Mouse (Mus musculus) MEL (cell line): ENCODE measurements around the gene Arf6. TPM values are rescaled to one million over a fixed set of nuclear protein-coding genes. Genes with fewer than 3 reads are reported as not detected.

ENCODE experiments used
- DNase-seq: peaks from one replicate; pipeline ENCODE4 v3.0.0; 2011; ENCODE audit warnings: low read depth, low spot score
- H3K27ac ChIP-seq: 2 replicates; pipeline ENCODE4 v1.5.1; 2012; ENCODE audit warnings: low read depth, mild to moderate bottlenecking, control low read depth, low read length, moderate library complexity; ENCODE audit not compliant: control insufficient read depth
- H3K27me3 ChIP-seq, 2 experiments: fragments of 150-350 bp in 1 of 2; sonication (generic) in 1 of 2; 2 replicates each; pipeline ENCODE4 v1.6.1; 2012; ENCODE audit warnings: low read length in 2 of 2, mild to moderate bottlenecking in 2 of 2, improper control_type of control experiment in 1 of 2, moderate library complexity in 1 of 2; ENCODE audit not compliant: insufficient read depth in 2 of 2, control insufficient read depth in 1 of 2
- H3K36me3 ChIP-seq, 2 experiments: 2 replicates each; pipeline ENCODE4 v1.6.1; 2012 to 2014; ENCODE audit warnings: low read length in 2 of 2, improper control_type of control experiment in 1 of 2, inconsistent platforms in 1 of 2, mild to moderate bottlenecking in 1 of 2; ENCODE audit not compliant: insufficient read depth in 2 of 2, control insufficient read depth in 1 of 2
- H3K4me1 ChIP-seq, 2 experiments: fragments of 150-350 bp in 1 of 2; sonication (generic) in 1 of 2; 2 replicates each; pipeline ENCODE4 v1.6.1; 2012; ENCODE audit warnings: low read length in 2 of 2, improper control_type of control experiment in 1 of 2, mild to moderate bottlenecking in 1 of 2; ENCODE audit not compliant: insufficient read depth in 2 of 2, control insufficient read depth in 1 of 2
- H3K4me3 ChIP-seq, 2 experiments: fragments of 150-350 bp in 1 of 2; sonication (generic) in 1 of 2; 2 replicates each; pipeline ENCODE4 v1.5.1; 2012; ENCODE audit warnings: low read depth in 2 of 2, low read length in 2 of 2, mild to moderate bottlenecking in 2 of 2, moderate library complexity in 2 of 2, control low read depth in 1 of 2, improper control_type of control experiment in 1 of 2; ENCODE audit not compliant: control insufficient read depth in 1 of 2, insufficient read depth in 1 of 2
- H3K79me2 ChIP-seq: 2 replicates; pipeline ENCODE4 v1.6.1; 2012; ENCODE audit warnings: mild to moderate bottlenecking, low read length, moderate library complexity; ENCODE audit not compliant: control insufficient read depth, poor library complexity, insufficient read depth
- H3K9ac ChIP-seq: 2 replicates; pipeline ENCODE4 v1.6.1; 2012; ENCODE audit warnings: low read depth, mild to moderate bottlenecking, control low read depth, low read length, moderate library complexity; ENCODE audit not compliant: control insufficient read depth, poor library complexity, severe bottlenecking
- H3K9me3 ChIP-seq: fragments of 150-350 bp; sonication (generic); replicated peaks from 2 replicates; pipeline ENCODE4 v1.6.1; 2012; ENCODE audit warnings: mild to moderate bottlenecking, low read length, improper control_type of control experiment, moderate library complexity; ENCODE audit not compliant: insufficient read depth
- BHLHE40 ChIP-seq: IDR thresholded peaks from 2 replicates; pipeline ENCODE4 v1.6.1; 2012; ENCODE audit warnings: low read depth, mild to moderate bottlenecking, inconsistent platforms, low read length, improper control_type of control experiment, borderline replicate concordance
- CHD1 ChIP-seq: IDR thresholded peaks from 2 replicates; pipeline ENCODE4 v1.6.1; 2012; ENCODE audit warnings: low read depth, mild to moderate bottlenecking, inconsistent platforms, low read length, improper control_type of control experiment
- CHD2 ChIP-seq: IDR thresholded peaks from 2 replicates; pipeline ENCODE4 v1.6.1; 2011; ENCODE audit warnings: low read length, improper control_type of control experiment
- CTCF ChIP-seq, 3 experiments: IDR thresholded peaks in 2 of 3; conservative IDR thresholded peaks in 1 of 3; 2 replicates each; pipeline ENCODE4 v1.5.1; 2011 to 2012; ENCODE audit warnings: low read length in 3 of 3, low read depth in 2 of 3, mild to moderate bottlenecking in 2 of 3, improper control_type of control experiment in 1 of 3, inconsistent platforms in 1 of 3, mixed read lengths in 1 of 3, moderate library complexity in 1 of 3; ENCODE audit not compliant: control insufficient read depth in 1 of 3, insufficient read depth in 1 of 3, poor library complexity in 1 of 3, severe bottlenecking in 1 of 3
- EP300 ChIP-seq, 2 experiments: IDR thresholded peaks; 2 replicates each; pipeline ENCODE4 v1.6.1; 2011; ENCODE audit warnings: improper control_type of control experiment in 2 of 2, low read length in 2 of 2, low read depth in 1 of 2, mild to moderate bottlenecking in 1 of 2
- ETS1 ChIP-seq: IDR thresholded peaks from 2 replicates; pipeline ENCODE4 v1.6.1; 2012; ENCODE audit warnings: low read depth, mild to moderate bottlenecking, inconsistent platforms, low read length, improper control_type of control experiment, moderate library complexity
- GABPA ChIP-seq: IDR thresholded peaks from 2 replicates; pipeline ENCODE4 v1.6.1; 2012; ENCODE audit warnings: low read depth, mild to moderate bottlenecking, inconsistent platforms, low read length, improper control_type of control experiment, moderate library complexity
- GATA1 ChIP-seq: IDR thresholded peaks from 2 replicates; pipeline ENCODE4 v1.6.1; 2011; ENCODE audit warnings: low read depth, low read length, improper control_type of control experiment
- MAFK ChIP-seq: IDR thresholded peaks from 2 replicates; pipeline ENCODE4 v1.6.1; 2011; ENCODE audit warnings: low read depth, mild to moderate bottlenecking, low read length, improper control_type of control experiment, borderline replicate concordance
- MAZ ChIP-seq: IDR thresholded peaks from 2 replicates; pipeline ENCODE4 v1.6.1; 2012; ENCODE audit warnings: low read depth, mild to moderate bottlenecking, inconsistent platforms, low read length, improper control_type of control experiment
- MEF2A ChIP-seq: IDR thresholded peaks from 2 replicates; pipeline ENCODE4 v1.6.1; 2014; ENCODE audit warnings: low read depth, mild to moderate bottlenecking, inconsistent platforms, low read length, improper control_type of control experiment; ENCODE audit not compliant: poor library complexity, insufficient replicate concordance, severe bottlenecking; ENCODE audit errors: extremely low read depth
- MXI1 ChIP-seq: IDR thresholded peaks from 2 replicates; pipeline ENCODE4 v1.6.1; 2011; ENCODE audit warnings: mild to moderate bottlenecking, low read depth, low read length, improper control_type of control experiment
- MYC ChIP-seq: IDR thresholded peaks from 2 replicates; pipeline ENCODE4 v1.6.1; 2011; ENCODE audit warnings: low read depth, mild to moderate bottlenecking, low read length, improper control_type of control experiment, moderate library complexity
- NELFE ChIP-seq: IDR thresholded peaks from 2 replicates; pipeline ENCODE4 v1.6.1; 2011; ENCODE audit warnings: low read depth, low read length, improper control_type of control experiment
- NRF1 ChIP-seq: IDR thresholded peaks from 2 replicates; pipeline ENCODE4 v1.6.1; 2014; ENCODE audit warnings: low read depth, mild to moderate bottlenecking, inconsistent platforms, low read length, improper control_type of control experiment, moderate library complexity; ENCODE audit not compliant: poor library complexity, insufficient read depth, severe bottlenecking
- POLR2AphosphoS5 ChIP-seq: IDR thresholded peaks from 2 replicates; pipeline ENCODE4 v1.6.1; 2012; ENCODE audit warnings: low read depth, borderline replicate concordance, mild to moderate bottlenecking, inconsistent platforms, low read length, moderate library complexity, mixed read lengths
- RCOR1 ChIP-seq: IDR thresholded peaks from 2 replicates; pipeline ENCODE4 v1.6.1; 2012; ENCODE audit warnings: low read depth, mild to moderate bottlenecking, inconsistent platforms, low read length, improper control_type of control experiment
- SIN3A ChIP-seq: IDR thresholded peaks from 2 replicates; pipeline ENCODE4 v1.6.1; 2012; ENCODE audit warnings: low read length, improper control_type of control experiment, inconsistent platforms
- SMC3 ChIP-seq: IDR thresholded peaks from 2 replicates; pipeline ENCODE4 v1.6.1; 2011; ENCODE audit warnings: low read depth, low read length, improper control_type of control experiment
- TAL1 ChIP-seq: IDR thresholded peaks from 2 replicates; pipeline ENCODE4 v1.6.1; 2012; ENCODE audit warnings: mild to moderate bottlenecking, inconsistent platforms, low read length, moderate library complexity, mixed read lengths
- TCF12 ChIP-seq: IDR thresholded peaks from 2 replicates; pipeline ENCODE4 v1.6.1; 2014; ENCODE audit warnings: low read depth, mild to moderate bottlenecking, inconsistent platforms, low read length, improper control_type of control experiment, moderate library complexity
- USF2 ChIP-seq, 2 experiments: IDR thresholded peaks; 2 replicates each; pipeline ENCODE4 v1.6.1; 2011 to 2012; ENCODE audit warnings: improper control_type of control experiment in 2 of 2, low read length in 2 of 2, borderline replicate concordance in 1 of 2, inconsistent platforms in 1 of 2, low read depth in 1 of 2, mild to moderate bottlenecking in 1 of 2; ENCODE audit not compliant: insufficient read depth in 1 of 2
- ZMIZ1 ChIP-seq: IDR thresholded peaks from 2 replicates; pipeline ENCODE4 v1.6.1; 2012; ENCODE audit warnings: low read depth, mild to moderate bottlenecking, inconsistent platforms, low read length, improper control_type of control experiment, moderate library complexity
- ZNF384 ChIP-seq: IDR thresholded peaks from 2 replicates; pipeline ENCODE4 v1.6.1; 2012; ENCODE audit warnings: low read depth, mild to moderate bottlenecking, inconsistent platforms, low read length, improper control_type of control experiment
- polyA plus RNA-seq, 2 experiments: library from polyadenylated mRNA; stranded (reverse) in 1 of 2; unstranded in 1 of 2; fragments of >175 nt in 1 of 2; fragments of >200 nt in 1 of 2; gene quantifications; 2 replicates each; pipeline versions ENCODE4 v1.2.1 to v1.2.4; 2012; ENCODE audit warnings: low replicate concordance in 2 of 2, low read depth in 1 of 2; ENCODE audit not compliant: insufficient read length in 2 of 2, insufficient read depth in 1 of 2, missing spikeins in 1 of 2
- total RNA-seq: library from RNA; depleted of rRNA; stranded (reverse); fragments of 300-350 nt; gene quantifications from 2 replicates; pipeline ENCODE4 v1.2.3, GENCODE M21; 2012

Gene Arf6
- total and polyA plus RNA-seq, 3 experiments, result 140 to 192 (median 181) TPM

DNA sequence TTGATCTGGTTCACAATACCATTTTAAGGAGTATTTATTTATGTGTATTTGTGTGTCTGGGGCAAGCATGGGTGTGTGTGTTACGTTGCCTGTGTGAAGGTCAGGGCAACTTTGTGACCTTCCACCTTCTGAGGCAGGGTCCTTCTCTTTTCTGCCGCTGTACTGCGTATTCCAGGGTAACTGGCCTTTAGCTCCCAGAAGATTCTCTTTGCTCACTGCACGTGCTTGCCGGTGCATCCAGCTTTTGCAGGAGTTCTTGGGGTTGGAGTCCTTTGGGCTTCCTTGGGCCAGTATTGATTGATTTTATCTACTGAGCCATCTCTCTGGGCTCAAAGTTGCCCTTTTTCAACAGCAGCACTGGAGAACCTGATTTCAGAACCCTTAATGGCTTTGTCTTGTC is 12.7 kb downstream of the Arf6 start:
- no peaks in the 10 kb centered on the region for H3K79me2 ChIP-seq
- DNase-seq, result no peak
- H3K9me3 ChIP-seq, result no peaks in the 10 kb centered on the region
- no peak overlapping the region for H3K4me3 ChIP-seq
- peaks cover 0 to 40% of the 10 kb centered on the region in 2 experiments; a peak in 2 of 4 replicates for H3K36me3 ChIP-seq
- H3K4me1 ChIP-seq, result peaks cover 13 to 45% of the 10 kb centered on the region in 2 experiments
- H3K27ac ChIP-seq, result no peak overlapping the region
- TF ChIP-seq NRF1 (no peak), GABPA (no peak), BHLHE40 (no peak), CHD2 (no peak), USF2 (IDR thresholded peaks at IDR 0.05; ENCODE audit: borderline replicate concordance in 1 of 2, insufficient read depth in 1 of 2, low read depth in 1 of 2, low read length in 2 of 2) (no peak), CTCF (IDR thresholded peaks at IDR 0.05 in 2 of 3, conservative IDR thresholded peaks at IDR 0.05 in 1 of 3; ENCODE audit: control insufficient read depth in 1 of 3, insufficient read depth in 1 of 3, low read depth in 2 of 3, low read length in 3 of 3, poor library complexity in 1 of 3, severe bottlenecking in 1 of 3) (no peak), MAZ (no peak), MXI1 (no peak), SMC3 (no peak), TAL1 (no peak), ZMIZ1 (no peak), MEF2A (no peak), CHD1 (no peak), POLR2AphosphoS5 (no peak), NELFE (no peak)
- no peak overlapping the region for H3K9ac ChIP-seq
- no peaks in the 10 kb centered on the region for H3K27me3 ChIP-seq

GRCm38 (mm10) chr12:69385542-69386280 is 13.8 kb downstream of the Arf6 start:
- no peaks in the 10 kb centered on the region for H3K9me3 ChIP-seq
- H3K4me3 ChIP-seq, result no peak overlapping the region
- no peak overlapping the region for H3K27ac ChIP-seq
- peak; percentile 82 for DNase-seq
- no peaks in the 10 kb centered on the region for H3K79me2 ChIP-seq
- H3K4me1 ChIP-seq, result peaks cover 17 to 53% of the 10 kb centered on the region in 2 experiments
- TF ChIP-seq TCF12 (peak; percentile 47), SIN3A (peak; percentile 55), MAFK (no peak), ETS1 (peak; percentile 67), GATA1 (0 out of 2 replicates have a peak, but pooled peaks have one; percentile 26), BHLHE40 (peak; percentile 14; the same call in 1 of the 2 replicates), RCOR1 (peak; percentile 79), CHD2 (peak; percentile 22; the same call in 1 of the 2 replicates), EP300 (IDR thresholded peaks at IDR 0.05; ENCODE audit: low read depth in 1 of 2, low read length in 2 of 2) (peak; percentile 32 to 58; a peak in 3 of 4 replicates), SMC3 (no peak), CHD1 (no peak), MYC (0 out of 2 replicates have a peak, but pooled peaks have one; percentile 28), ZNF384 (peak; percentile 81)
- H3K9ac ChIP-seq, result no peak overlapping the region
- no peaks in the 10 kb centered on the region for H3K27me3 ChIP-seq
- H3K36me3 ChIP-seq, result peaks cover 0 to 50% of the 10 kb centered on the region in 2 experiments; a peak in 2 of 4 replicates
